Mouse (Mus musculus): ENCODE measurements around the gene Mmachc. TPM values are rescaled to one million over a fixed set of nuclear protein-coding genes. Genes with fewer than 3 reads are reported as not detected.

Gene Mmachc
- polyA plus RNA-seq, 1 experiment from 2014 or later, result 25.2 TPM

Other genes starting within 250 kb of the Mmachc start
- gene Mast2, start 244.2 kb downstream of the Mmachc start, polyA plus RNA-seq (2016; fragmentation: Nextera tagmentation; extraction: Ambion mirVana), result 21.1 and 22.0 TPM in 2 replicates
- 19.0 and 19.2 TPM in 2 replicates for gene Ipp, start 200.9 kb downstream of the Mmachc start, polyA plus RNA-seq (2016; fragmentation: Nextera tagmentation; extraction: Ambion mirVana)
- 20.5 and 23.6 TPM in 2 replicates for gene Tmem69, start 152.5 kb downstream of the Mmachc start, polyA plus RNA-seq (2016; fragmentation: Nextera tagmentation; extraction: Ambion mirVana)
- gene Gpbp1l1, start 150.7 kb downstream of the Mmachc start, polyA plus RNA-seq (2016; fragmentation: Nextera tagmentation; extraction: Ambion mirVana), result 33.3 and 35.7 TPM in 2 replicates
- 2.4 and 2.5 TPM in 2 replicates for gene Ccdc17, start 111.8 kb downstream of the Mmachc start, polyA plus RNA-seq (2016; fragmentation: Nextera tagmentation; extraction: Ambion mirVana)
- gene Nasp, start 80.5 kb downstream of the Mmachc start, polyA plus RNA-seq (2016; fragmentation: Nextera tagmentation; extraction: Ambion mirVana), result 322 and 325 TPM in 2 replicates
- gene Akr1a1, start 56.7 kb downstream of the Mmachc start, polyA plus RNA-seq (2016; fragmentation: Nextera tagmentation; extraction: Ambion mirVana), result 634 and 637 TPM in 2 replicates
- 1,153 and 1,285 TPM in 2 replicates for gene Prdx1, start 22.9 kb downstream of the Mmachc start, polyA plus RNA-seq (2016; fragmentation: Nextera tagmentation; extraction: Ambion mirVana)
- 27.1 and 27.5 TPM in 2 replicates for gene Ccdc163, start 103 bp upstream of the Mmachc start, polyA plus RNA-seq (2016; fragmentation: Nextera tagmentation; extraction: Ambion mirVana)
- 13.2 and 13.5 TPM in 2 replicates for gene Tesk2, start 12.5 kb upstream of the Mmachc start, polyA plus RNA-seq (2016; fragmentation: Nextera tagmentation; extraction: Ambion mirVana)
- 39.1 and 40.8 TPM in 2 replicates for gene Toe1, start 99.2 kb upstream of the Mmachc start, polyA plus RNA-seq (2016; fragmentation: Nextera tagmentation; extraction: Ambion mirVana)
- gene Mutyh, start 99.3 kb upstream of the Mmachc start, polyA plus RNA-seq (2016; fragmentation: Nextera tagmentation; extraction: Ambion mirVana), result 22.1 and 23.5 TPM in 2 replicates
- gene Hpdl, start 113.3 kb upstream of the Mmachc start, polyA plus RNA-seq (2016; fragmentation: Nextera tagmentation; extraction: Ambion mirVana), result 1.5 and 2.0 TPM in 2 replicates
- gene Zswim5, start 169.0 kb upstream of the Mmachc start, polyA plus RNA-seq (2016; fragmentation: Nextera tagmentation; extraction: Ambion mirVana), result 0.58 and 0.70 TPM in 2 replicates